Mouse (Mus musculus) yolk sac, embryonic 10.5 days (tissue): ENCODE results near the gene Prkaa2.
A peak's percentile ranks its signal among the peaks of the same experiment; 100 is the strongest.

ENCODE experiments used
- DNase-seq: peaks from one replicate; pipeline ENCODE4 v3.0.0-alpha.2; 2017; ENCODE audit warnings: low spot score

Prkaa2 gene

GRCm38 (mm10) chr4:105108641-105109198, 970 bp downstream of the Prkaa2 start:
- no peak for DNase-seq

- no peak for DNase-seq
Observed at GRCm38 (mm10) chr4:105107943-105108640, 1.6 kb downstream of the Prkaa2 start.

GRCm38 (mm10) chr4:105104099-105104872, 5.4 kb downstream of the Prkaa2 start:
- DNase-seq, result no peak

GRCm38 (mm10) chr4:105101337-105101688, 8.4 kb downstream of the Prkaa2 start:
- DNase-seq, result no peak

- DNase-seq, result no peak
Observed at GRCm38 (mm10) chr4:105100508-105101336, 9.0 kb downstream of the Prkaa2 start.

GRCm38 (mm10) chr4:105098660-105099059, 11.0 kb downstream of the Prkaa2 start:
- DNase-seq, result no peak

GRCm38 (mm10) chr4:105098158-105098557, 11.5 kb downstream of the Prkaa2 start:
- no peak for DNase-seq

GRCm38 (mm10) chr4:105095316-105095715, 14.4 kb downstream of the Prkaa2 start:
- no peak for DNase-seq

- no peak for DNase-seq
Observed at GRCm38 (mm10) chr4:105093951-105094350, 15.7 kb downstream of the Prkaa2 start.

GRCm38 (mm10) chr4:105090417-105090816, 19.3 kb downstream of the Prkaa2 start:
- DNase-seq, result no peak

GRCm38 (mm10) chr4:105089386-105089785, 20.3 kb downstream of the Prkaa2 start:
- DNase-seq, result no peak

GRCm38 (mm10) chr4:105088671-105089070, 21.0 kb downstream of the Prkaa2 start:
- no peak for DNase-seq

- peak; percentile 27 for DNase-seq
Observed at GRCm38 (mm10) chr4:105076152-105076551, 33.5 kb downstream of the Prkaa2 start.

GRCm38 (mm10) chr4:105071761-105072427, 37.8 kb downstream of the Prkaa2 start:
- no peak for DNase-seq

GRCm38 (mm10) chr4:105070982-105071381, 38.7 kb downstream of the Prkaa2 start:
- peak; percentile 72 for DNase-seq

- no peak for DNase-seq
Observed at GRCm38 (mm10) chr4:105051291-105051690, 58.4 kb downstream of the Prkaa2 start.

- DNase-seq, result no peak
Observed at GRCm38 (mm10) chr4:105050041-105050440, 59.6 kb downstream of the Prkaa2 start.

GRCm38 (mm10) chr4:105034259-105034658, 75.4 kb downstream of the Prkaa2 start:
- no peak for DNase-seq

GRCm38 (mm10) chr4:105033153-105033552, 76.5 kb downstream of the Prkaa2 start:
- no peak for DNase-seq

- no peak for DNase-seq
Observed at GRCm38 (mm10) chr4:105031104-105031503, 78.6 kb downstream of the Prkaa2 start.

- DNase-seq, result no peak
Observed at GRCm38 (mm10) chr4:105027278-105027677, 82.4 kb downstream of the Prkaa2 start.
